Mouse (Mus musculus): ENCODE measurements around the gene Simc1.

The Simc1 gene

DNA sequence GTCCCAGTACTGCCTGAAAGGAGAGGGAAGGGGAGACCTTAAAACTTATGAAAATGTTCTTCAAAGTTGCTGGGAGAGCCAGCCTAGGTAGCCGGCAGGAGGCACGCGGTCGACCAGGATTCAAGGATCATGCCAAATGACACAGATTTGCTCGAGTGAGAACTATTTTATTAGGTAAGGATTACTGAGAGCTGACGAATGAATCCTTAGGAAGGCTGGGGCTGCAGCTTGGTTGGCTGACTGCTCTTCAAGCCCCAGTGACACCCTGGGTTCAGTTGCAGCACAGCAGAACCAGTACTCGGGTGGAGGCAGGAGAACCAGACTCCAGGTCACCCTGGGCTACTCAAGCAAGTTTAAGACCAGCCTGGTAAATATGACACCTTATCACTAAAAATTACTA lies 44.5 kb downstream of the Simc1 start:
- DNase-seq (ENCODE audit: low spot score) = no peak

- DNase-seq (ENCODE audit: low spot score) = no peak
These were observed 52.6 kb downstream of the Simc1 start for GRCm38 (mm10) chr13:54556176-54556575.

- DNase-seq (ENCODE audit: low spot score) = no peak
These were observed 53.2 kb downstream of the Simc1 start for GRCm38 (mm10) chr13:54556796-54557195.

DNA sequence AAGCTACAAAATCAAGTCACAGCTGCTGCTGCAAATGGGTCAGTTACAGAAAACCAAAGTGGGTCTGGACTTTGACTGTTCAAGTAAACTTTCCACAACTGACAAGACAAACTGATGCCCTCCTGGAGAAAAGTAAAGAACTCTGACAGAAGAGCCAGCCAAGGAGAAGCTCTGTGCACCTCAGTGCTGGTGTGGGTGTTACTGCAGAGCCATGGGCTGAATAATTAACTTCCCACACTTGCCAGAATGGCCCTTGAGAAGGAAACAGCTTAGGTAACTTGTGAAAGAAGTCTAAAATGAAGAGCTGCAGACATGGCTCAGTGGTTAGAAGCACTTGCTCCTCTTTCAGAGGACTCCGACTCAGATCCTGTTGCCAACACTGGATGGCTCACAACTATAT lies 54.1 kb downstream of the Simc1 start:
- DNase-seq (ENCODE audit: low spot score) = no peak

GRCm38 (mm10) chr13:54559656-54560055 lies 56.1 kb downstream of the Simc1 start:
- DNase-seq (ENCODE audit: low spot score) = no peak

GRCm38 (mm10) chr13:54560608-54561007 lies 57.0 kb downstream of the Simc1 start:
- DNase-seq (ENCODE audit: low spot score) = no peak

GRCm38 (mm10) chr13:54562562-54562961 lies 59.0 kb downstream of the Simc1 start:
- DNase-seq (ENCODE audit: low spot score) = no peak

- DNase-seq (ENCODE audit: low spot score) = no peak
These were observed 60.9 kb downstream of the Simc1 start for GRCm38 (mm10) chr13:54564232-54565200.

GRCm38 (mm10) chr13:54565201-54565581 lies 61.6 kb downstream of the Simc1 start, which contains the start of gene 4833439L19Rik:
TSS of gene 4833439L19Rik (minus strand) at chr13:54565435.
- peak; percentile 97 for DNase-seq (ENCODE audit: low spot score)

GRCm38 (mm10) chr13:54565594-54566345 lies 62.2 kb downstream of the Simc1 start:
- peak; percentile 73 for DNase-seq (ENCODE audit: low spot score)

- DNase-seq (ENCODE audit: low spot score) = no peak
These were observed 64.8 kb downstream of the Simc1 start for GRCm38 (mm10) chr13:54568380-54568779.

- no peak for DNase-seq (ENCODE audit: low spot score)
These were observed 65.7 kb downstream of the Simc1 start for GRCm38 (mm10) chr13:54569282-54569681.

GRCm38 (mm10) chr13:54570736-54571135 lies 67.2 kb downstream of the Simc1 start:
- DNase-seq (ENCODE audit: low spot score) = no peak

- no peak for DNase-seq (ENCODE audit: low spot score)
These were observed 68.1 kb downstream of the Simc1 start for GRCm38 (mm10) chr13:54571637-54572036.

DNA sequence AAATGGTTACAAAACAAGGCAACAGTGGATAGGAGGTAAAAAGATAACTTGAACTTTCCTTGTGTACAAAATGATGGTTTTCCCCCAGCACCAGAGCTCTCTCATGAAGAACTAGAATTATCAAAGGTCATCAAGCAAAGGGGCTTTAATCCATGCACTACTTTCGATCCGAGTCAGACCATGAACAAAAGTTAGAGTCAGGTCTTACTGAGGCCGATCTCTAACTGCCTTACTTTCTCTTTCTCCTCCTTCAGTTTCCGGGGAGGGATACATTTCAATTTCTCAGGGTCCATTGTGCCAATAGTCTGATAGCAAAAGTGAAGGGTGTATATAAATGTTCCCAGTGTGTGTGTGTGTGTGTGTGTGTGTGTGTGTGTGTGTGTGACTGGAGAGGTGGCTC lies 69.0 kb downstream of the Simc1 start:
- DNase-seq (ENCODE audit: low spot score) = no peak

DNA sequence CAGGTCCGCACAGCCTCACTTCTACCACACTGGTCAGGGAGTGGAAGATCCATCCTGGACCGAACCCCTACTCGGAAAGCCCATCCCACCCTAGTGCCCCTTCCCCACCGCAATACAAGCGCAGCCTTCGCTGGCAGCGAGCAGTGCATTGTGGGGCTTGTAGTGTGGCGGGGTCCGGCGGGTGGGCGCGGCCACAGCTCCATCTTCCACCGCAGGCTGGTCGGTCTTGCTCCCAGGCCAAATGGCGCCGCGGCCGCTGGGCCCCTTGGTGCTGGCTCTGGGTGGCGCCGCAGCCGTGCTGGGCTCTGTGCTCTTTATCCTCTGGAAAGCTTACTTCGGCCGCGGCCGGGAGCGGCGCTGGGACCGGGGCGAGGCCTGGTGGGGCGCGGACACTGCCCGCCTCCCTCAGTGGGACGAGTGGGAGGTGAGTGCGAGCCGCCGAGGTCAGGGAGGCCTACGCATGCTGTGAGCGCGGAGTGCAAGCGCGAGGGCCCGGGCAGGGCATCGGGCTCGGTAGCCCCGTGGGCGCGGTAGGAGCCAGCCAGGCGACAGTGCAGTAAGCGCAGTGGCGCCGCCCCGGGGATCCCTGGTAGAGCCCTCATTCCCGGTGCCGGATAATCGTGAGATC lies 71.4 kb downstream of the Simc1 start, which contains the start of gene Arl10:
Gene Arl10, plus strand, starts transcription at position 162 of the 628 bp plus-strand sequence.
- DNase-seq (ENCODE audit: low spot score) = peak; percentile 85

- no peak for DNase-seq (ENCODE audit: low spot score)
These were observed 71.9 kb downstream of the Simc1 start for GRCm38 (mm10) chr13:54575489-54575888.

DNA sequence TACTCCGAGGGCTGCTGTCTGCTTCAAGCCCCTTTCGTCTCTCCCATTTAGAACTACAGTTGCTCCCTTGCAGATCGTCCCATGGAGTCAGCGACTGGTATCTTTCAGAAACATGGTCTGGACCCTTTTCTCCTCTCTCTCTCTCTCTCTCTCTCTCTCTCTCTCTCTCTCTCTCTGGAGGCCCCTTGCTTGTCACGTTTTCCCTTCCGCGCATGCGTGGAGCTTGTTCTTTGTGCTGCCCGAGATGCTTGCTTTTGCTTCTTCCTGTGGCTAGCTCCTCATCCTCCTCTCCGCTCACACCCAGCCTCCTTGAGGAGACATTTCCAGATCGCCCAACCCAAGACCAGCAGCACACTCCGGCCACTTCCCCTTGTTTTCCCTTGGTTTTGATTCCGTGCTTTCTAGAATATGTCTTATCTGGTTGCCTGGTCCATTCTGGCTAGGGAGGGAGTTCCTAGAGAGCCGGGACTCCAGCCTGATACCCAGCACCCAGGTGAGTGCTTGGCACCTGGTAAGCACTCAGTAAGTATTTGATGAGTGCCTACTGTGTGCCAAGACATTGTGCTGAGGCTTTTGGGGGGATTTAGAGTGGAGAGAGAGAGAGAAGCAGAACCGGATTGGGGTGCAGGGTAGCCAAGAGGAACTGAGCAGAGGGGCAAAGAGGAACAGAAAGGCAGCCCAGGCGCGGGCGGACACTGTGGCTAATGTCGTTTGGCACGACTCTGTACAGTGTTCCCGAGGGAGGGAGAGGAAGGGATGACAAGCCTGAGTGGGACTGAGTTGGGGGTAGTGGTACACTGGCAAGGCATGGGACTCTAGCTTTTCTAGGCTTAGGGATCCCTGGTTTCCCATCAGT lies 74.3 kb downstream of the Simc1 start:
- DNase-seq (ENCODE audit: low spot score) = no peak

GRCm38 (mm10) chr13:54581385-54581784 lies 77.8 kb downstream of the Simc1 start:
- no peak for DNase-seq (ENCODE audit: low spot score)

DNA sequence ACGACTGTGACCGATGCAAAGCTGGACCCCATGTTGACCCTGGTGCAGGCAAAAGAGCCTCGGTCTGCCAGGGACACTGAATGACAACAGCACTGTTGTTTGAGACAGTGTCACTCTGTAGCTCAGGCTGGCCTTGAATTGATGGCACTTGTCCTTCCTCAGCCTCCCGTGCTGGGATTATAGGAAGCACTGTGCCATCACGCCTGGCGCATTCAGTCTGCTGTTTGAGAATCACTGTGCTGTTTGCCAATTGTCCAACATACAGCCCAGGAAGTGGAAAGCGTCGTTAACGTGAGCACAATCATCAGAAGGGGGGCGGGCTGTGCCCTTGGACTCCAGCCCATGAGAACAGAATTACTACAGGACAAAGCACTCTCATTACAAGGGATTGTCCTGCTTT lies 78.5 kb downstream of the Simc1 start:
- DNase-seq (ENCODE audit: low spot score) = no peak

DNA sequence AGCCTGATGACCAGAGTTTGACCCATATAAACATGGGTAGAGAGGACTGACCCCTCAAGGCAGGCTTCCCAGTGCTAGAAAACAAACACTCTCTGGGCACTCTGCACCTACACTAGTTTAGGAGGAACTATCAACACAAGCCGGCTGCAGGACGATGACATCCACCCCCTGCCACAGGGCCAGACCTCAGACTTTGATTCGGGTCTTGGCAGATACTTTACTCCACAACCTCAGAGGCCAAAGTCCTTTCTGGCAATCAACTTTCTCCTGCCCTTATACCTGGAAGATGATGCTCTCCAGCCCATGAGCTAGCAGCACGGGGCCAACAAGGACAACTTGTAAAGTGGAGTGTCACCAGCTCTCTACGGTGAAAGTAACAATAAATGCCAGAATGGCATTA lies 79.3 kb downstream of the Simc1 start:
- no peak for DNase-seq (ENCODE audit: low spot score)

Measured in testis, postnatal 10 days (tissue).